Mouse (Mus musculus): ENCODE results near the gene Hspb7. TPM values are rescaled to one million over a fixed set of nuclear protein-coding genes. Genes with fewer than 3 reads are reported as not detected.

Hspb7 gene
- polyA plus RNA-seq, 1 experiment from 2014 or later: 0.04 TPM

- WGBS (ENCODE audit: insufficient replicate concordance): 71% methylated on average over 12 of the region's 12 CpGs
- no peak overlapping the region for H3K9ac ChIP-seq (replicated peaks)
- H3K27ac ChIP-seq (ENCODE audit: low read depth): no peak overlapping the region
- DNase-seq (no peak), ATAC-seq (no peak)
- no peaks in the 10 kb centered on the region for H3K9me3 ChIP-seq (ENCODE audit: low read length)
- no peaks in the 10 kb centered on the region for H3K27me3 ChIP-seq (ENCODE audit: insufficient read depth, low read length)
- H3K36me3 ChIP-seq (replicated peaks; ENCODE audit: insufficient read depth, low read length): no peaks in the 10 kb centered on the region
- TF ChIP-seq EP300 (IDR thresholded peaks at IDR 0.05; ENCODE audit: low read depth) (no peak), CTCF (IDR thresholded peaks at IDR 0.05; ENCODE audit: low read depth) (no peak)
- no peak overlapping the region for H3K4me2 ChIP-seq (ENCODE audit: low read depth, low read length)
- H3K4me1 ChIP-seq (ENCODE audit: insufficient read depth): peaks cover 6% of the 10 kb centered on the region
- no peak overlapping the region for H3K4me3 ChIP-seq (ENCODE audit: low read depth, low read length)
Observed at GRCm38 (mm10) chr4:141439083-141439803, 18.7 kb downstream of the Hspb7 start.

- H3K4me1 ChIP-seq (ENCODE audit: insufficient read depth): peaks cover 13% of the 10 kb centered on the region
- DNase-seq (no peak), ATAC-seq (no peak)
- no peak overlapping the region for H3K4me3 ChIP-seq (ENCODE audit: low read depth, low read length)
- H3K9ac ChIP-seq (replicated peaks): no peak overlapping the region
- no peak overlapping the region for H3K4me2 ChIP-seq (ENCODE audit: low read depth, low read length)
- H3K27me3 ChIP-seq (ENCODE audit: insufficient read depth, low read length): no peaks in the 10 kb centered on the region
- H3K36me3 ChIP-seq (replicated peaks; ENCODE audit: insufficient read depth, low read length): no peaks in the 10 kb centered on the region
- no peaks in the 10 kb centered on the region for H3K9me3 ChIP-seq (ENCODE audit: low read length)
- TF ChIP-seq CTCF (IDR thresholded peaks at IDR 0.05; ENCODE audit: low read depth) (no peak), EP300 (IDR thresholded peaks at IDR 0.05; ENCODE audit: low read depth) (no peak)
- H3K27ac ChIP-seq (ENCODE audit: low read depth): no peak overlapping the region
Observed at GRCm38 (mm10) chr4:141440877-141441276, 20.3 kb downstream of the Hspb7 start.

GRCm38 (mm10) chr4:141443641-141444429 lies 23.3 kb downstream of the Hspb7 start:
- Histone ChIP-seq H3K36me3 (replicated peaks; ENCODE audit: insufficient read depth, low read length) (peaks cover 9% of the 10 kb centered on the region; the same call in 1 of the 2 replicates), H3K4me3 (ENCODE audit: low read depth, low read length) (peak overlapping the region; percentile 96), H3K4me2 (ENCODE audit: low read depth, low read length) (peak overlapping the region; percentile 89), H3K27me3 (ENCODE audit: insufficient read depth, low read length) (no peaks in the 10 kb centered on the region), H3K27ac (ENCODE audit: low read depth) (no peak overlapping the region; the same call in 1 of the 2 replicates), H3K4me1 (ENCODE audit: insufficient read depth) (peaks cover 13% of the 10 kb centered on the region), H3K9ac (replicated peaks) (peak overlapping the region; percentile 86), H3K9me3 (ENCODE audit: low read length) (no peaks in the 10 kb centered on the region)
- WGBS (ENCODE audit: insufficient replicate concordance): 27% methylated on average over 11 of the region's 11 CpGs
- TF ChIP-seq EP300 (IDR thresholded peaks at IDR 0.05; ENCODE audit: low read depth) (no peak), CTCF (IDR thresholded peaks at IDR 0.05; ENCODE audit: low read depth) (no peak)
- DNase-seq: peak; percentile 12
- no peak for ATAC-seq

GRCm38 (mm10) chr4:141444451-141445327 lies 24.1 kb downstream of the Hspb7 start, which contains the start of gene Zbtb17:
Gene Zbtb17, plus strand, starts transcription at chr4:141444654.
- Histone ChIP-seq H3K27ac (ENCODE audit: low read depth) (peak within 1 kb of the TSS; percentile 67), H3K9ac (replicated peaks) (peak within 1 kb of the TSS; percentile 86), H3K4me2 (ENCODE audit: low read depth, low read length) (peak within 1 kb of the TSS; percentile 89), H3K4me3 (ENCODE audit: low read depth, low read length) (peak within 1 kb of the TSS; percentile 96), H3K4me1 (ENCODE audit: insufficient read depth) (peaks cover 13% of the 10 kb centered on the region), H3K9me3 (ENCODE audit: low read length) (no peaks in the 10 kb centered on the region), H3K27me3 (ENCODE audit: insufficient read depth, low read length) (no peaks in the 10 kb centered on the region), H3K36me3 (replicated peaks; ENCODE audit: insufficient read depth, low read length) (peaks cover 9% of the 10 kb centered on the region; the same call in 1 of the 2 replicates)
- WGBS (ENCODE audit: insufficient replicate concordance): under 1% methylated on average over 70 of the region's 102 CpGs
- ATAC-seq (peak; percentile 96), DNase-seq (peak; percentile 93)
- TF ChIP-seq CTCF (IDR thresholded peaks at IDR 0.05; ENCODE audit: low read depth) (no peak), EP300 (IDR thresholded peaks at IDR 0.05; ENCODE audit: low read depth) (no peak)

- H3K9ac ChIP-seq (replicated peaks): peak overlapping the region; percentile 86
- WGBS (ENCODE audit: insufficient replicate concordance): 17% methylated on average over 14 of the region's 14 CpGs
- ATAC-seq: no peak
- peak; percentile 12 for DNase-seq
- no peaks in the 10 kb centered on the region for H3K9me3 ChIP-seq (ENCODE audit: low read length)
- no peak for TF ChIP-seq CTCF (IDR thresholded peaks at IDR 0.05; ENCODE audit: low read depth)
- TF ChIP-seq EP300 (IDR thresholded peaks at IDR 0.05; ENCODE audit: low read depth): no peak
- H3K4me2 ChIP-seq (ENCODE audit: low read depth, low read length): peak overlapping the region; percentile 89
- H3K4me1 ChIP-seq (ENCODE audit: insufficient read depth): peaks cover 13% of the 10 kb centered on the region
- H3K27me3 ChIP-seq (ENCODE audit: insufficient read depth, low read length): no peaks in the 10 kb centered on the region
- peaks cover 9% of the 10 kb centered on the region; the same call in 1 of the 2 replicates for H3K36me3 ChIP-seq (replicated peaks; ENCODE audit: insufficient read depth, low read length)
- H3K4me3 ChIP-seq (ENCODE audit: low read depth, low read length): peak overlapping the region; percentile 96
- H3K27ac ChIP-seq (ENCODE audit: low read depth): no peak overlapping the region
Observed at GRCm38 (mm10) chr4:141445328-141445720, 24.7 kb downstream of the Hspb7 start.

Data from liver, postnatal 0 days (tissue).